Mouse (Mus musculus): ENCODE results near the gene Tmem200b. TPM values are rescaled to one million over a fixed set of nuclear protein-coding genes. Genes with fewer than 3 reads are reported as not detected.

Tmem200b gene
- total RNA-seq, 2 experiments from 2014 or later, result 9.8 to 10.9 TPM

GRCm38 (mm10) chr4:131914046-131914643 lies 7.4 kb upstream of the Tmem200b start:
- DNase-seq (ENCODE audit: extremely low spot score in 1 of 2, low spot score in 2 of 2), result no peak
- TF ChIP-seq CTCF (IDR thresholded peaks at IDR 0.05), result no peak
- Histone ChIP-seq H3K27ac (no peak overlapping the region), H3K4me3 (no peak overlapping the region)
- intact Hi-C loops (cut with DNase I), result no loop called here

- no peak for DNase-seq (ENCODE audit: extremely low spot score in 1 of 2, low spot score in 2 of 2)
- no peak for TF ChIP-seq CTCF (IDR thresholded peaks at IDR 0.05)
- intact Hi-C loops (cut with DNase I), result no loop called here
- no peak overlapping the region for H3K27ac ChIP-seq
- peak overlapping the region; percentile 34 for H3K4me3 ChIP-seq
Measured at GRCm38 (mm10) chr4:131914891-131915469, 6.6 kb upstream of the Tmem200b start.

GRCm38 (mm10) chr4:131915821-131916328 lies 5.7 kb upstream of the Tmem200b start:
- no peak for DNase-seq (ENCODE audit: extremely low spot score in 1 of 2, low spot score in 2 of 2)
- no peak overlapping the region for H3K27ac ChIP-seq
- H3K4me3 ChIP-seq, result no peak overlapping the region
- intact Hi-C loops (cut with DNase I), result loop anchor here (2.0 kb wide), 2 partner anchors 53 to 161 kb away; no protein-coding TSS in a partner anchor
- no peak for TF ChIP-seq CTCF (IDR thresholded peaks at IDR 0.05)

- DNase-seq (ENCODE audit: extremely low spot score in 1 of 2, low spot score in 2 of 2), result peak; percentile 68 to 82
- Histone ChIP-seq H3K4me3 (no peak overlapping the region), H3K27ac (no peak overlapping the region)
- intact Hi-C loops (cut with DNase I), result loop anchor here (2.0 kb wide), 2 partner anchors 52 to 160 kb away; no protein-coding TSS in a partner anchor
- TF ChIP-seq CTCF (IDR thresholded peaks at IDR 0.05), result peak; percentile 97
Measured at GRCm38 (mm10) chr4:131916425-131916824, 5.1 kb upstream of the Tmem200b start.

- no peak for DNase-seq (ENCODE audit: extremely low spot score in 1 of 2, low spot score in 2 of 2)
- H3K27ac ChIP-seq, result no peak overlapping the region
- TF ChIP-seq CTCF (IDR thresholded peaks at IDR 0.05), result no peak
- intact Hi-C loops (cut with DNase I), result loop anchor here (2.0 kb wide), 2 partner anchors 52 to 160 kb away; no protein-coding TSS in a partner anchor
- no peak overlapping the region for H3K4me3 ChIP-seq
Measured at GRCm38 (mm10) chr4:131917010-131917555, 4.5 kb upstream of the Tmem200b start.

- intact Hi-C loops (cut with DNase I), result no loop called here
- Histone ChIP-seq H3K27ac (no peak overlapping the region), H3K4me3 (no peak overlapping the region)
- no peak for TF ChIP-seq CTCF (IDR thresholded peaks at IDR 0.05)
- DNase-seq (ENCODE audit: extremely low spot score in 1 of 2, low spot score in 2 of 2), result no peak
Measured at GRCm38 (mm10) chr4:131918026-131918533, 3.5 kb upstream of the Tmem200b start.

GRCm38 (mm10) chr4:131918711-131919500 lies 2.7 kb upstream of the Tmem200b start:
- DNase-seq (ENCODE audit: extremely low spot score in 1 of 2, low spot score in 2 of 2), result no peak
- H3K4me3 ChIP-seq, result no peak overlapping the region
- no peak for TF ChIP-seq CTCF (IDR thresholded peaks at IDR 0.05)
- no peak overlapping the region for H3K27ac ChIP-seq
- intact Hi-C loops (cut with DNase I), result no loop called here

- TF ChIP-seq CTCF (IDR thresholded peaks at IDR 0.05), result no peak
- DNase-seq (ENCODE audit: extremely low spot score in 1 of 2, low spot score in 2 of 2), result no peak
- Histone ChIP-seq H3K4me3 (peak overlapping the region; percentile 31), H3K27ac (peak overlapping the region; percentile 66)
- intact Hi-C loops (cut with DNase I), result no loop called here
Measured at GRCm38 (mm10) chr4:131919506-131920140, 1.9 kb upstream of the Tmem200b start.

- Histone ChIP-seq H3K4me3 (peak overlapping the region; percentile 31), H3K27ac (peak overlapping the region; percentile 66)
- peak in 1 of 2 experiments; percentile 21 for DNase-seq (ENCODE audit: extremely low spot score in 1 of 2, low spot score in 2 of 2)
- intact Hi-C loops (cut with DNase I), result no loop called here
- TF ChIP-seq CTCF (IDR thresholded peaks at IDR 0.05), result no peak
Measured at GRCm38 (mm10) chr4:131920141-131920594, 1.4 kb upstream of the Tmem200b start.

GRCm38 (mm10) chr4:131920595-131921351 lies 798 bp upstream of the Tmem200b start:
- TF ChIP-seq CTCF (IDR thresholded peaks at IDR 0.05), result no peak
- Histone ChIP-seq H3K27ac (peak overlapping the region; percentile 76), H3K4me3 (peak overlapping the region; percentile 54)
- DNase-seq (ENCODE audit: extremely low spot score in 1 of 2, low spot score in 2 of 2), result peak; percentile 41 to 65
- intact Hi-C loops (cut with DNase I), result no loop called here
